Mouse (Mus musculus) embryonic facial prominence, embryonic 15.5 days (tissue): Measurements from ENCODE around the gene Dll1. TPM values are rescaled to one million over a fixed set of nuclear protein-coding genes. Genes with fewer than 3 reads are reported as not detected.
A peak's percentile ranks its signal among the peaks of the same experiment; 100 is the strongest.

ENCODE experiments used
- ATAC-seq: fragments of 200-750 bp; cut with Nextera tagmentation; 2 replicates; pipeline ENCODE4 v1.8.0; 2017; ENCODE audit warnings: low read depth, moderate TSS enrichment; ENCODE audit not compliant: insufficient number of reproducible peaks, low FRiP score, low TSS enrichment
- H3K27ac ChIP-seq: fragments of 300-500 bp; sonication (generic); replicated peaks from 2 replicates; pipeline ENCODE4 v1.5.1; 2015; ENCODE audit warnings: mild to moderate bottlenecking, inconsistent platforms
- H3K27me3 ChIP-seq: fragments of 300-500 bp; sonication (generic); 2 replicates; pipeline ENCODE4 v1.6.1; 2015; ENCODE audit warnings: inconsistent platforms
- H3K36me3 ChIP-seq: fragments of 300-500 bp; sonication (generic); 2 replicates; pipeline ENCODE4 v1.6.1; 2015; ENCODE audit warnings: mild to moderate bottlenecking, inconsistent platforms
- H3K4me1 ChIP-seq: fragments of 300-500 bp; sonication (generic); 2 replicates; pipeline ENCODE4 v1.6.1; 2015; ENCODE audit warnings: inconsistent platforms
- H3K4me2 ChIP-seq: fragments of 300-500 bp; sonication (generic); replicated peaks from 2 replicates; pipeline ENCODE4 v1.6.1; 2015; ENCODE audit warnings: mild to moderate bottlenecking, inconsistent platforms
- H3K4me3 ChIP-seq: fragments of 300-500 bp; sonication (generic); replicated peaks from 2 replicates; pipeline ENCODE4 v1.5.1; 2015; ENCODE audit warnings: mild to moderate bottlenecking, inconsistent platforms
- H3K9ac ChIP-seq: fragments of 300-500 bp; sonication (generic); 2 replicates; pipeline ENCODE4 v1.6.1; 2015; ENCODE audit warnings: inconsistent platforms
- H3K9me3 ChIP-seq: fragments of 300-500 bp; sonication (generic); replicated peaks from 2 replicates; pipeline ENCODE4 v1.6.1; 2016; ENCODE audit warnings: inconsistent platforms
- WGBS: fragments of 180-500 bp; shearing (Covaris S2); methylation state at CpG from one replicate; pipeline ENCODE4 v1.1.7; 2015; 5-methylcytosine and 5-hydroxymethylcytosine counted together
- polyA plus RNA-seq: library from polyadenylated mRNA; unstranded; fragments of >200 nt; fragmentation: Nextera tagmentation; extraction: Ambion mirVana; gene quantifications from 2 replicates; pipeline ENCODE4 v1.2.1, GENCODE M21; 2015

Dll1 gene
- polyA plus RNA-seq = 10.3 and 11.4 TPM in 2 replicates

DNA sequence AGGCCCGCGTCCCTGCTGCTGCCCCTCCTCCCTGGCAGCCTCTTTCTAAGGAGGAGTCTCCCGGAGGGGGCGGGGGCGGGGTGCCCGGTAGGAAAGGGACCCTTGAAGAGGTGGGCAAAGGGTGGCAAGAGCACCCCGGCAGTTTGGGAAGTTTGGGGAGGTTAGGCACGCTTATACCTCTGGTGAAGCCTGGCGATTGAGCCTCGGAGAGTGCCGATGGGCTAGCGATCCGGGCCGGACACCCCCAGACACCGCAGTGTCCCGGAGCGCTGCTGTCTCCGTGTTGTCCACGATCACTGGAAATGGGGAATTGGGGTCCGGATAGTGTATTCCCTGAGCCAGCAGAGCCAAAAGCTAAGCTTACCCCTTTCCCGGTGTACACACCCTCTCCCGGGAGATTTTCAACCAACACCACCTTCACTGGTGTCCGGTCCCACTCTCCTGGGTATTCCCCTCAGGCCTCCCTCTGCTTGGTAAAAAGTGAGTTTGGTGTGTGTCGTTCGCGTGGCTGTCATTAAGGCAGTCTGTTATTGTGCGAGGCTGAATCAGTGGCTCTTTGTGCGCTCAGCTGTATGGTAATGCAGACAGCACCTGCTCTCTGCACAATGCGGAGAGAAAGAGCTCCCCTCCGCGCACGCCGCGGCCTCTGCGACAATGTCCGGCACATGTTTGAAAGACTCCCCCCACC lies at the start of gene Dll1:
Gene Dll1 (minus strand): TSS at position 379 of the 688 bp plus-strand sequence.
- Histone ChIP-seq H3K27me3 (peaks cover 82% of the 10 kb centered on the region), H3K9me3 (no peaks in the 10 kb centered on the region), H3K36me3 (no peaks in the 10 kb centered on the region), H3K27ac (peak within 1 kb of the TSS; percentile 12; the same call in 1 of the 2 replicates), H3K9ac (peak within 1 kb of the TSS; percentile 48), H3K4me1 (peaks cover 60% of the 10 kb centered on the region), H3K4me2 (peak within 1 kb of the TSS; percentile 100), H3K4me3 (peak within 1 kb of the TSS; percentile 54)
- 1% methylated on average over 36 of the region's 36 CpGs for WGBS
- no peak; the same call in 1 of the 2 replicates for ATAC-seq

DNA sequence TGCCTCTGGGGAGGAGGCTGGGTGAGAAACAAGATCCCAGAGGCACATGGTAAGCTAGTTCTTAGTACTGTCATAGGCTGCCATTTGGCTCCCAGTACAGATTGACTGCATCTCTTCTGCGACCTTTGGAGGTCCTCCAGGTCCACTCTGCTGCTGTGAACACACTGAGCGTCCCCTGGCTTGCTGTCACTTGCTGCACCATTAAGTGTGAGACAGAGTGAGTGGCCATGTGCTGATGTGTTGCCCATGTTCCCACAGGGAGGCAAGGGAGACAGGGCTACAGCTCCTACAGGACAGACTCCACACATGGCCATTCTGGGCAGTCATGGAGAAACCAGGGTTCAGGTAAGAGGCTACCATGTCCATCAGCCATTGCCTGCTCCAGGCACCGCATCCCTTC lies 49.3 kb upstream of the Dll1 start:
- H3K4me3 ChIP-seq = no peak overlapping the region
- no peaks in the 10 kb centered on the region for H3K4me1 ChIP-seq
- 92% methylated on average over 3 of the region's 3 CpGs for WGBS
- no peak overlapping the region for H3K27ac ChIP-seq
- no peak for ATAC-seq
- H3K36me3 ChIP-seq = peaks cover 80% of the 10 kb centered on the region
- no peaks in the 10 kb centered on the region for H3K27me3 ChIP-seq
- no peak overlapping the region for H3K4me2 ChIP-seq
- no peaks in the 10 kb centered on the region for H3K9me3 ChIP-seq
- no peak overlapping the region for H3K9ac ChIP-seq

DNA sequence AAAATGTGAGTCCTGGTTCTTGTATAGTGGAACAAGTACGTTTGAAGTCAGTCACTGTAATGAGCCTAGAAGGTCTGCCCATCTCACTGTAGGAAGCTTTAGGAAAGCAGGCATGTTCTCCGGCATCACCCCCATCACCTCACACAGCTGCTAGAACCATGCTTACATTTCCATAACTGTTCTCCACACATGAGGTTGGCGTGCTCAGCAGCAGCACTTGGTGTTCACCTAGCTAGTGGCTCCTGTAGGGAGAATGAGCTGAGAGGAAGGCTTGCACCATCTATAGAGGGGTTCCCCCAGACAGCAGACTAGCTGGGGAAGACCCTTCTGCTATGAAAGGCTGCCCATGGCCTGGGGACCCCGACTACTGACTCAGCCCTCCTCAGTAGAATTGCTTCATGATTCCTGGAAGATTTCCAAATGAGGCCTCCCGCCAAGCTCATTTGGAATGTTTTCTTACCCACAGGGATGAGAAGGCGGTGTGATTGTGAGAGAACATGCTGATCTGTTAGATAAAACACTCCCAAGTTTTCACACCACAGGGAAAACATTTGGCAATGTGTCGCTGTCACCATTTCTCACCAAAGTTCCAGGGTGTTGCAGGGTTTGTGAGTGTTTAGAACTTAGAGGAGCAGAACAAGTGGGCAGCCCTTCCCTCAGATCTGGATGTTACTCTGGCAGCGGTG lies 46.6 kb upstream of the Dll1 start:
- no peak for ATAC-seq
- 70% methylated on average over 8 of the region's 8 CpGs for WGBS
- Histone ChIP-seq H3K4me3 (no peak overlapping the region), H3K9ac (no peak overlapping the region), H3K4me2 (no peak overlapping the region), H3K27ac (no peak overlapping the region), H3K4me1 (no peaks in the 10 kb centered on the region), H3K36me3 (peaks cover 90% of the 10 kb centered on the region), H3K27me3 (no peaks in the 10 kb centered on the region), H3K9me3 (no peaks in the 10 kb centered on the region)

DNA sequence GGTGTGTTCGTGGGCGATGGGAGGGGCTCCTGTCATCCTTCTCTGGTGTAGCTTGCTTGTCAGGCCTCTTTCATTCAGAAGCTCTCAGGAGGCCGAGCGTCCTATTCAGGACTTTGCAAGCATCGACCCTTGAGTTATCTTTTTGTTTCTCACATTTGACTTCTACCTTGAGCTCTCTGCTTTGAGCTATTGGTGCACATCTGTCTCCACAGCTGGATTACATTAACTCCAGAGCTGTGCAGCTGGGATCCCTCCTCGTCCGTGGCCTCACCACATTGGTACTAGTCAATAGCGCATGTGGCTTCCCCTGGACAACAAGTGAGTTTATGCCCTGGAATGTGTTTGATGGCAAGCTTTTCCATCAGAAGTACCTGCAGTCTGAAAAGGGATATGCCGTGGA lies 46.0 kb upstream of the Dll1 start:
- WGBS = 74% methylated on average over 9 of the region's 9 CpGs
- Histone ChIP-seq H3K4me3 (no peak overlapping the region), H3K27ac (no peak overlapping the region), H3K9me3 (no peaks in the 10 kb centered on the region), H3K4me1 (no peaks in the 10 kb centered on the region), H3K9ac (no peak overlapping the region), H3K36me3 (peaks cover 91% of the 10 kb centered on the region), H3K27me3 (no peaks in the 10 kb centered on the region), H3K4me2 (no peak overlapping the region)
- no peak for ATAC-seq

DNA sequence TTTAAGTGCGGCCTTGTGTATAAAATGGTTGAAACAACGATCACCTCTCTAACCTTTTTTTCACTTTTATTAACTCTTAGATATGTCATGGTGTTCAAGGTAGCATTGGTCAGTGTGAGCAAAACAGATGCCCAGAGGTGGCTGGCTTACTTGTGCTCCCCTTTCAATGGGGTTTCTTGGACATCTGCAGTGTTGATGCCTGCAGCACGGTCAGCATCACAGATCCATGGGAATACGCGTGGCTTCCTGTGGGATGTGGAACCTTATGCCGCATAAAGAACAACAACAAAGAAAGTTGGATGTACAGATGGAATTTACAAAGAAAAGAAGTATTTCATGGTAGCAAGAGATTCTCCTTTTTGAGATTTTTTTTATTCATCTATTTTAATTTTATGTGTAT lies 44.8 kb upstream of the Dll1 start:
- Histone ChIP-seq H3K4me2 (no peak overlapping the region), H3K4me1 (no peaks in the 10 kb centered on the region), H3K27ac (no peak overlapping the region), H3K36me3 (peaks cover 94% of the 10 kb centered on the region), H3K4me3 (no peak overlapping the region), H3K9ac (no peak overlapping the region), H3K27me3 (no peaks in the 10 kb centered on the region), H3K9me3 (no peaks in the 10 kb centered on the region)
- WGBS = 92% methylated on average over 6 of the region's 6 CpGs
- ATAC-seq = no peak

DNA sequence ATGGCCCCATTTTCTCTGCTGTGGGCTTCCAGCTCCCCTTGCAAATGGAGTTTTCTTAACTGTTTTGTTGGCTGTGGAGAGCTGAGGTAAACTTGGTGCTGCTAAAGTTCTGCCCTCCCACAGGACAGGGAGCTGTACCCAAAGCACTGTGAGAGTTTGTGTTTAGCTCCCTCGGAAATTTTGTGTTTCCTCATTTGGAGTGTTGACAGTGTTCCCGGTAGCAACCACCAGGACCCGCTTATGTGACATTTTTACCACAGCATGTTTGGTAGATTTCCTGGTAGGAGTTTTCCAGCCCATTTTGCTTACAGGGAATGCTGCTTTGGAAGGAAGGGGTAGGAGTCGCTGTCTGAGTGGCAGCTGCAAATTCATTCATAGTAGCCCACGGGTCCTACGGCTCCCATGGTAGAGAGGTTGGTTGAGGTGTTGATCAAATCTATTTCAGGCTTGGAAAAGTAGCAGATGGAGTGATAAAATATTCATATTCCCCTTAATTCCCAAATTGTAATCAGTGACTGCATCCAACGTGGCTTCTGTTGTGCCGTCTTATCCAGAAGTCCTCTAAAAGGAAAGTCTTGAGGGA lies 43.4 kb upstream of the Dll1 start:
- Histone ChIP-seq H3K4me2 (no peak overlapping the region), H3K9ac (no peak overlapping the region), H3K9me3 (no peaks in the 10 kb centered on the region), H3K4me1 (no peaks in the 10 kb centered on the region), H3K27me3 (no peaks in the 10 kb centered on the region), H3K36me3 (peaks cover 94% of the 10 kb centered on the region), H3K4me3 (no peak overlapping the region), H3K27ac (no peak overlapping the region)
- WGBS = 83% methylated on average over 8 of the region's 8 CpGs
- ATAC-seq = no peak

DNA sequence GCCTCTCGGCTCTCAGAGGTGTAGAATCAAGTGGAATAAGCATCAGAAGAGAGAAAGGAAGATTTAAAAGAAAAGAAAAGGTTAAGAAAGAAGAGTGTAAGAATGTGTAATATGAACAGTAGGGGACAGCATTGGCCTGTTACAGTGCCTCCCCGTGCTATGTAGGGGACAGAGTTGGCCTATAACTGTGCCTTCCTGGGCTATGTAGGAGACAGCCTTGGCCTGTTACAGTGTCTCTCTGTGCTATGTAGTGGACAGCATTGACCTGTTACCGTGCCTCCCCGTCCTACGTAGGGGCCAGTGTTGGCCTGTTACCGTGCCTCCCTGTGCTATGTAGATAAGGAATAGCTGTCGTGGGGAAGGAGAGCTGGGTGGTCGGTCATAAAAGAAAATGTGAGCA lies 42.9 kb upstream of the Dll1 start:
- Histone ChIP-seq H3K9me3 (no peaks in the 10 kb centered on the region), H3K27ac (no peak overlapping the region), H3K27me3 (no peaks in the 10 kb centered on the region), H3K4me1 (no peaks in the 10 kb centered on the region), H3K4me3 (no peak overlapping the region), H3K4me2 (no peak overlapping the region), H3K36me3 (peaks cover 96% of the 10 kb centered on the region), H3K9ac (no peak overlapping the region)
- ATAC-seq = no peak
- whole genome bisulfite sequencing = 93% methylated on average over 8 of the region's 8 CpGs

DNA sequence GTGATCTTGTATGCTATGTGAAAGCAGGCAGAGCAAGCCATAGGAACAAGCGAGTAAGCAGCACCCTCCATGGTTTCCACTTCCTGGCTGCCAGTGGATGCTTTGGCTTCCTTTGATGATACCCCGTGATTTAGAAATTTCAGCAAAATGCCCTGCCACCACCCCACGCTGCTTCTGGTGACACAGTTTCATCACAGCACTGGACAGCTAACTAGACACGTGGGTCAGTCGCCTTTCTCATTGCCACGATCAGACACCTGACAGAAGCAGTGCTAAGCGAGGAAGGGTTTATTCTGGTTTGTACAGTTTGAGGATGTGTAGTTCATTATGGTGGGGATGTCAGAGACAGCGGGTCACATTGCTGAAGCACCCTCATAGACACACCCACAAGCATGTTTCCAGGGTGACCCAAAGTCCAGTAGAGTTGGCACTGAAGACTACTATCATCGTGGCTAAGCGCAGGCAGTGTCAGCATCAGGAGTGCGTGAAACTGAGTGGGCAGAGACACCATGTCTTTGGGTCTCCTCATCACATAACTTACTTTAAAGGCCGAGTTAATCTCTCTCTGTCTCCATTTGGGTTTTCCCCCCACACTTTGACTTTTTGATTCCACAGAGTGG lies 40.0 kb upstream of the Dll1 start:
- peaks cover 87% of the 10 kb centered on the region for H3K36me3 ChIP-seq
- WGBS = 90% methylated on average over 12 of the region's 12 CpGs
- no peak overlapping the region for H3K4me2 ChIP-seq
- H3K27ac ChIP-seq = no peak overlapping the region
- H3K9ac ChIP-seq = no peak overlapping the region
- no peaks in the 10 kb centered on the region for H3K27me3 ChIP-seq
- no peaks in the 10 kb centered on the region for H3K4me1 ChIP-seq
- no peak for ATAC-seq
- H3K9me3 ChIP-seq = no peaks in the 10 kb centered on the region
- no peak overlapping the region for H3K4me3 ChIP-seq

DNA sequence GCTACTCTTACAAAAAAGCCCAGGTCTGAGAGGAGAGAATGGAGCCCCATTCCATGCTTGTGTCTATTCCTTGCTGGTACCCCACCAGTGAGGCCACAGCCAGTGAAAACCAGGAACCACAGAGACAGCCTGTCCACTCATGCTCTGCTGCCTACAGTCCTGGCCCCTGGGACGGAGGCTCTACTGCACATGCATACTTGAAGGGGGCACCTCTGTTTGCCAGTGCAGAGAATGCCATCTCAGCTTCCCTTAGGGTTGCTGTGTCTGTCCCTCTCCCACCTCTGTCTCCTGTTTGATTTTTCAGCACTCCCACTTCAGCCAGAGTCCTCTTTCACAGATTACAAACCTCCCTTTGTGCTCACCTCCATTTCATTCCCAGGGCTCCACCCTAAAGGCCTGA lies 34.2 kb upstream of the Dll1 start:
- 95% methylated on average over 1 of the region's 1 CpGs for WGBS
- no peak overlapping the region for H3K4me2 ChIP-seq
- no peak overlapping the region for H3K27ac ChIP-seq
- H3K4me1 ChIP-seq = no peaks in the 10 kb centered on the region
- H3K9ac ChIP-seq = no peak overlapping the region
- H3K9me3 ChIP-seq = no peaks in the 10 kb centered on the region
- no peaks in the 10 kb centered on the region for H3K27me3 ChIP-seq
- peaks cover 80% of the 10 kb centered on the region for H3K36me3 ChIP-seq
- no peak overlapping the region for H3K4me3 ChIP-seq
- no peak for ATAC-seq

DNA sequence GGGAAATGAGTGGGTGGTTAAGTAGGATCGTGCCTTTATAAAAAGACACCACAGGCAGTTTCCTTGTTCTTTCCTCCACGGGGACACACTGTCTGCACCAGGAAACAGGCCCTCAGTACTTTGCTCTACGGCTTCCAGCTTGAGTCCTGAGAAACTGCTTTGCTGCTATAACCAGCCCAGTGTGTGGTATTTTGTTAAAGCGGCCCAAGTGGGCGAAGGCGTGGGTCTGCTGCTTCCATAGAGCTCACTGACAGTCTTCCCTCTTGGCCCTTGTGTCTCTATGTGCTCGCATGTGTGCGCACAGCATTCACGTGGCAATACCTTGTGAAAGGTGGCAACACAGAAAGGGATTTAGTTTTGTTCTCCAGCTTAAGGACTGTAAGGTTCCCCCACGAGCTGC lies 32.6 kb upstream of the Dll1 start:
- Histone ChIP-seq H3K4me2 (no peak overlapping the region), H3K36me3 (peaks cover 73% of the 10 kb centered on the region), H3K27me3 (no peaks in the 10 kb centered on the region), H3K9me3 (no peaks in the 10 kb centered on the region), H3K4me1 (no peaks in the 10 kb centered on the region), H3K9ac (no peak overlapping the region), H3K4me3 (no peak overlapping the region), H3K27ac (no peak overlapping the region)
- WGBS = 83% methylated on average over 10 of the region's 10 CpGs
- no peak for ATAC-seq

DNA sequence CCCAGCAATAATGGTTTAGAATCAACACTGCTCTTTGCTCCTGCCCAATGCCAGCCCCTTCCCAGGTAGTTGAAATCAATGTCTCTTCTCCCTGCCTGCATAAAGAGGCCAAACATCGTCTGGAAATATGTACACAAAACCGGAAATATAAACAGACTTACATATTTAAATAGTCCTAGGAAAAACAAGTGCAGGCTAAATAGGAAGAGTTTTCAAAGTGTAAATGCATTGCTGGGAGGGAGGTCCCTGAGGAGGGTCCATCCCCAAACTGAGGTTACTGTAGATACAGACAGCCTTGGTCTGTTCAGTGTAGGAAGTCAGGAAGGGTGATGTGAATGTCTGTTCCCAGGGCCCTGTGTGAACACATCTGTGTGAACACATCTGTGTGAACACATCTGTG lies 29.9 kb upstream of the Dll1 start:
- H3K9ac ChIP-seq = no peak overlapping the region
- H3K36me3 ChIP-seq = peaks cover 82% of the 10 kb centered on the region
- WGBS = 92% methylated on average over 2 of the region's 2 CpGs
- no peak overlapping the region for H3K27ac ChIP-seq
- H3K27me3 ChIP-seq = no peaks in the 10 kb centered on the region
- no peak overlapping the region for H3K4me2 ChIP-seq
- H3K4me1 ChIP-seq = no peaks in the 10 kb centered on the region
- no peak for ATAC-seq
- H3K9me3 ChIP-seq = no peaks in the 10 kb centered on the region
- H3K4me3 ChIP-seq = no peak overlapping the region
